Mouse (Mus musculus) embryo, embryonic 10.5 days (tissue): ENCODE results near the gene Elk4.

Experiments
- DNase-seq: peaks from one replicate; pipeline ENCODE4 v3.0.0-alpha.2; 2015; ENCODE audit warnings: low spot score

Gene Elk4

DNA sequence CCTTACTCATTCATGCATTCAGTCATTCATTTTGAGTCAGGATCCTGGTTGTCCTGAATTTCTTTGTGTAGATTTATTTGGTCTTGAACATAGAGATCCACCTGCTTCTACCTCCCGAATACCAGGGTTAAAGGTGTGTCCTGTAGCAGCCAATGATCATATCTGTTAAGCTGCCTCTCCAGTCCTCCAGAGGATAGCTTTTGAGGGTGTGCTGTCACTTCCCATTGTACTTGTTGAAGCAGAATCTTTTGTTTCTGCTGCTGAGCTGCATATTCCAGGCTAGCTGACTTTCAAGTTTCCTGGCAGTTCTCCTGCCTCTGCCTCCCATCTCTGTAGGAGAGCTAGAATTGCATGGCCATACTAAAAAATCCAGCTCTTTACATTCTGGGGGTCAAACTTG is 9.3 kb downstream of the Elk4 start:
- DNase-seq: no peak

DNA sequence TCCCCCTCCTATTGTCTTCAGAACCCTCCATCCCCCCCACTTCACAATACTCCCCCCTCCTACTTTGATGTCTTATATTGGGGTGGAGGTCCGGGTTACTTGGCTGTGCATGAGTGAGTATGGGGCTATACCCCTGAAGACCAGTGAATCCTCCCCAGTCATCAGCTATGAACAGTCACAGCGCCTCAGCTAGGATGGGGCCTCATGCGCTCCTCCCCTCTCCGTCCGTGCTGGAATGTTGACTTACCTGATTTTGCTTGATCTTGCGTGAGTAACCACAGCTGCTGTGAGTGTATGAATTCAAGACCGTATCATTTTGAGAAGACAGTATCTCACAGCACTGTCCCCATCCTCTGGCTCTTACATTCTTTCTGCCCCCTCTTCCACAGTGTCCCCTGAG is 12.5 kb downstream of the Elk4 start:
- DNase-seq: no peak

DNA sequence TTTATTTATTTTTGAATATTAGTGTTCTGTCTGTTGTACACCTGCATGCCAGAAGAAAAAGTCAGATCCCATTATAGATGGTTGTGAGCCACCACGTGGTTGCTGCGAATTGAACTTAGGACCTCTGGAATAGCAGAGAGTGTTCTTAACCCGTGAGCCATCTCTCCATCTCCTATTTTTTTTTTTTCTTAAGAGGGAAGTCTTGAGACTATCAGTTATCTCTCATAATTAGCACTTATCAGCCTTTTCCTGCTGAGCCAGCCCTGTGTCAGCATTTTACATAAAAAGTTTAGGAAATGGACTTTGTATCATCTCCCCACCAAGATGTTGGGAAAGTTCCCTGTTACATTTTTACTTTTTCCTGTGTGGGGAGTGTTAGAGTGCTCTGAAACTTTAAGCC is 14.7 kb downstream of the Elk4 start:
- DNase-seq: no peak

DNA sequence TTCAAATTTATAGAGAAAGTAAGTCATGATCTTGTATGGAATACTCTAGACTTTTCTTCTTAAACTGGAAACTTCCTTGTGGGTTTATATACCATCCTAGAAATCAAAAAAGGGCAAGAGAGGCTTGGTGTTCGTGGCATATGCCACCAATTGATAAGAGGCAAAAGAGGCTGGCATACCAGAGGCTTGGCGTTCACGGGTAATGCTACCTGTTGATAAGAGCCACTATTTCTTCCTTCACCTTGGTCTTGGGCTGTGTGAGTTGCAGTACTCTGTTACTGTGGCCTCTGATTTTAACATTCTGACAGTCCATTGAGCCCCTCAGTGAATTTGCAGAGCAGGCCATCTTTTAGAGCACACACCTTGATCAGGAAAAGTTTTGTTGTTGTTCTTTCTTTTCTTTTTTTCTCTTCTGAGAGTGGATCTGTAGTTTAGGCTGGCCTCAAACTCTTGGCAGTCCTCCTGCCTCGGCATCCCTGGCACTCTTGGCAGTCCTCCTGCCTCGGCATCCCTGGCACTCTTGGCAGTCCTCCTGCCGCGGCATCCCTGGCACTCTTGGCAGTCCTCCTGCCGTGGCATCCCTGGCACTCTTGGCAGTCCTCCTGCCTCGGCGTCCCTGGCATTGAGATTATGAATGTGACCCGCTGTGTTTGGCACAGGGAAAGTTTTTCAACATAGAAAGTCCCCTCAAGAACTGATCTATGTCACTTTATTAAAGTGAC is 19.7 kb downstream of the Elk4 start:
- no peak for DNase-seq

DNA sequence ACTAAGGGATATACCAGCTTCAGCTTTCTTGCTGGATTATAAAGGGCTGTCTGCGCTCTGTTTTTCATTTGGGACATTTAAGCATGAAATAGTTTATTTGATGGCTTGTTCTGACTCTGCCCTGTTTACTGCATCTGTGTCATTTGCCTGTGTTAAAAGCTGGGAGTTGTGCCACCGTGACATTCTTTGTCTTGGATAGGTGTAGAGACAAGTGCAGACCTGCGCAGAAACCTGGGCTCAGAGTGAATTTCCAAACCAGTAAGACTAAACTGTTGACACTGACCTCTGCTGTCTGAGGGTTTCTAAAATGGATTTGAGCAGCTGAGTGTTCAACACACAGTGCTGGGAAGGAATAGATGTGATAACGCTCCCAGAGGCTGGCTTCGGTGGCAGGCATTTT is 20.6 kb downstream of the Elk4 start:
- no peak for DNase-seq

DNA sequence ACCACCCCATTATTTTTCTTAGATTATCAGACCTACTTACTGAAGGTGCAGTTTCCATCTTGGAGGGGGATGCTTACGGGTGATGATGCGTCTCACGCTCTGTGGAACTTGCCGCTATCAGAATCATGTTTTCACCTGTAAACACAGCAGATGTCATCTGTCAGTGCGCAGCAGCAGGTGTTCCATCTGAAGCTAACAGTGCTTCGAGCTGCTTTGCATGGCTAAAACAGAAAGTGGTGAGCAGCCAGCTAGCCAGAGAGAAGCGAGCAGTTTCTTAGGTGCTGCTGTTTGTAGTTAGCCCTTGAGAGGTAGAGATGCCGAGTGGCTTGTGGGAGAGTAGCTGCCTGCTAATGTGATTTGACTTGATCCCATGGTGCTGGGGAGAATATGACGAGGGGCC is 21.0 kb downstream of the Elk4 start:
- DNase-seq: no peak

DNA sequence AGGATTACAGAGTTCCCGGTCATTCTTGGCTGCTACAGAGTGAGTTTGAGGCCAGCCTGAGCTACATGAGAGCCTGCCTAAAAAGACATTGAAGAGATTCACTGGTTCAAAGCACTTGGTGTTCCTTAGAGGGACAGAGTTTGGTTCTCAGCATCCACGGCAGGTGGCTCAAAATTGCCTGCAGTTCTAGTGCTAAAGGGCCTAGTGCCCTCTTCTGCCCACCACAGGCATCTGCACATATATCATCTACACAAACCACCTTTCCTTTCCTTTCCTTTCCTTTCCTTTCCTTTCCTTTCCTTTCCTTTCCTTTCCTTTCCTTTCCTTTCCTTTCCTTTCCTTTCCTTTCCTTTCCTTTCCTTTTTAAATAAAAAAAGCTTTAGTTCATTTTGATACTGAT is 23.2 kb downstream of the Elk4 start:
- no peak for DNase-seq

DNA sequence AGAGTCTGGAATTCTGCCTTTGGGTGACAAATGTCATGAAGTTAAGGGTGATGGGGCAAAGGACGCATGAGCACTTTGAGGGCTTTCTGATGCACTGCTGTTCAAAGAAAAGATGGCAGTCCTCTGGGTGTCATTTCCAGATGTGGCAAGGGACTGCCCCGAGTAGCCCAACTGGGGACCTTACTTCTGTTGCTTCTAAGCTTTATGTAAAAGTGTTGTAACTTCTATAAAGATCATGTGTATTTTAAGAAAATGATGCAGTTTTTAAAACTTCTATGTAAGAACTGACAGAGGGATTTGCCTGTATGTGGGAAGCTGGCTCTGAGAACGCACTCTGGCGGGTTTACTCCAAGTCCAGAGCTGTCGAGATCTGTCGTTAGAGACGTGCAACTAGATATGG is 24.8 kb downstream of the Elk4 start:
- no peak for DNase-seq

DNA sequence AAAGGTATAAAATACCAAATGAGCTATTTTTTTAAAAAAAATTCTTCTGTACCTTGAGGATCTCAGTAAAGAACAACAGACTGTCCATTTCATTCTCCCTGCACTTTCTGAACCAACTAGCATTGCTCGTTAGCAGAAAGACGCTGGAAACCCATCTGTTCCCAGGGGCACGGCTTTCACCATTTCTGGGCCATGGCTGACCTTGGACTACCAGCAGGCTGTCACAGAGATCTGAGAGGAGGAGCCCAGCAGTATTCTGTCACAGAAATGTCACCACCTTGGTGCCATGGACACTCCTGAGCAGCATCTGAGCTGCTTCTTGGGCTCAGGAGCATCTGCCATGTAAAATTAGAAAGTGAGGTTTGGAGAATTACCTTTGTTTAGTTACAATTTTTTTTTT is 30.3 kb downstream of the Elk4 start:
- DNase-seq: no peak

DNA sequence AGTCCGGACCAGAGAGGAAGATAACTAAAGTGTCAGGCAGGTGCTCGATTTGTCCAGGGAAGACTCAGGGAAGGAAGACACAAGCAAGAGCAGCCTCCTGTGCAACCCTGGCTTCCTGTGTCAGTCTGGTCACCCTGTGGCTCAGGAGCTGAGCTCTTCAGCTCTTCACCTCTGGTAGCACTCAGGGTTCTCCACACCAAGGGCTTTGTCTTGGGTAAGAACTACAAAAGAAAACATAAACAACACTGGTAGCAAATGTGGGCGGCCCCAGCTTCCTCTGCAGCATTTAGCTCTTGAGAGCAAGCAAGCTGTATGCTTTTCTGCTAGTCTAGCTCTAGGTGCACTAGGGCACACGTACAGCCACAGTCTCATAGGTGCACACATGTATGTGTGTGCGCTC is 31.3 kb downstream of the Elk4 start:
- DNase-seq: no peak

DNA sequence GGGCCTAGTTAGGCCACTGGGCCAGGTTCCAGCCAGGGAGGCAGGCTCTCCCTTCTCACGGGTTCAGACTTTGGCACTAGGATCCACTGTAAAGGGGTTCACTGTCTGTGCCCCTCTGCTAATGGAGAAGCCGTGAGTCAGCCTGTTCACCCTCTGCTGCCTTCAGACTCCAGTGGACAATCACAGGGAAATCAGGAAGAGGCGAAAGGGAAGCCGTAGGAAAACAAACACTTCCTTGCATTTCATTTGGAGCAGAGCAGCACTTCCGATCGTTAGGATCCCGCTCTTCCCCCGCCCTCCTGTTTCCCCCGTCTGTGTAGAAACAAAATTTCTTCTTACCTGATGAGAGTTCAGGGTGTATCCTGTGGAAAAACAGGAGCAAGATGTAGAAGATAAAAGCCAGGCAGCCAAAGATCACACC is 32.8 kb downstream of the Elk4 start:
- no peak for DNase-seq

DNA sequence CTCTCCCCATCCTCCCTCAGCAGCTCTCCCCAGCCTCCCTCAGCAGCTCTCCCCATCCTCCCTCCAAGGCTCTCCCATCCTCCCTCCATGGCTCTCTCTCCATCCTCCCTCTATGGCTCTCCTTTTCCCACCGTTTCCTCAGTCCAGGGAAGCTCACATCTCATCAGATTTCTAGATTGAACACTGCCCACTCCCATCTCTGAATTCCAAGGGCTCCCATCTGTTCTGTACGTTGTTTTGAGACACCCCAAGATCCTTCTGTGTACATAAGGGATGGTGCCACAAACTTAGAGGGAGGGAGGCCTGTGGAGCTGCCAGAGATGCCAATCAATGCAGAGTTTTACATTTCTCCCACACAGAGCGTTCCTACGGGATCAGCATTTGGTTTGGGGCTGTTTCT is 36.4 kb downstream of the Elk4 start:
- DNase-seq: no peak

DNA sequence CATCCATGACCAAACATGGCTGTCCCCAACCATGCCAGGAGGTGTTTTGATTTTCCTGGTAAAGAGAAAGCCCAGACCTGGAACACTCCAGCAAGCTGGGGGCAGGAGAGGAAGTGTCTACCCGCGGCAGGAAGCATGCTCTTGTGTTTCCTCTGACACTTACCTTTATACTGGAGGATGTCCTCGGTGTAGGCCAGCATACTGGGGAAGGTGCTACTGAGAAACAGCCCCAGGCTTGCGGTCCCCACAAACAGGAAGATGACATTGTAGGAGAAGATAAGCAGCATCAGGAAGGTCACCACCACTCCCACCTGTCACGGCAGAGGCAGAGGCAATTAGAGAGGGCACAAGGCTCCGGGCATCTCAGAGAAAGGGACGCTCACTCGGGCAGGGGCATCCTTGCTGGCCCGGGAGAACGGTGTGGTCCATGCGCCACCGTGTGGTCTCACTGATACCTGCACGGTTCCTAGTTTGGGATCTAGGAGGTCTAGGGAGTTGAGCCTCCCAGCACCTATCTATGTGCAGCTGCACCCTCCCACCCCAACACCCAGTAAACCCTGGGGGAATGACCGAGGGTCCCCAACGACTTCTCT is 38.8 kb downstream of the Elk4 start:
- DNase-seq: peak; percentile 77

DNA sequence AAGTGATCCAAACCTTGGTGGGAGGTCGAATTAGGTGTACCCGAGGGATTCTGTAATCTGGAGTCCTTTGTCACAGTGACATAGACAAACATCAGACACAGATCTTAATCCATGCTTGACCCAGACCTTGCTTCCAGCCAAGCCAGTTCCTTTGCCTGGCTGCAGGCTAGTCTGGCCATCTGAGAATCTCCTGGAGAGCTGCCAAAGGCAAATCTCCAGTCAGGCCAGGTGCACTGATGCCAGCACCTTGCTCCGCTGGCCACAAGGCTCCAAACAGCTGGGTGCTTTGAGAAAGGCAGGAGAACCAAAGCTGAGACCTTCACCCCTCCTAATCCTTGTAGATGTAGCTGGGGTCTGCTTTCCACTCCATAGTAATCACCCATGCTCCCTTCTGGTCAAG is 44.3 kb downstream of the Elk4 start:
- no peak for DNase-seq

DNA sequence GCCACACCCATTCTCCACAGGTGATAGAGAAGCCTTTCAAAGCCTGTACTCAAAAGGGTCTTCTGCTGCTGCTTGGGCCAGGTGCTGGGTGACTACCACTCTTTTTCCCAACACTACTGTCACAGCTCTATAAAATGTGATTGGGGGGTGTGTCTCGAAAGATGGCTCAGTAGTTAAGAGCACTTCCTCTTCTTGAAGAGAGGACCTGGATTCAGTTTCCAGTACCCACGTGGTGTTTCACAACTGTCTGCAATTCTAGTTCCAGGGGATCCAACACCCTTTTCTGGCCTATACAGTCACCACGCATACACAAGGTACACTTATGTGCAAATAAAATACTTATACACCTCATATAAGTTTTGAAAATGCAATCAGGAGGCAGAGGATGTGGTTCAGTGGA is 47.0 kb downstream of the Elk4 start:
- DNase-seq: no peak

DNA sequence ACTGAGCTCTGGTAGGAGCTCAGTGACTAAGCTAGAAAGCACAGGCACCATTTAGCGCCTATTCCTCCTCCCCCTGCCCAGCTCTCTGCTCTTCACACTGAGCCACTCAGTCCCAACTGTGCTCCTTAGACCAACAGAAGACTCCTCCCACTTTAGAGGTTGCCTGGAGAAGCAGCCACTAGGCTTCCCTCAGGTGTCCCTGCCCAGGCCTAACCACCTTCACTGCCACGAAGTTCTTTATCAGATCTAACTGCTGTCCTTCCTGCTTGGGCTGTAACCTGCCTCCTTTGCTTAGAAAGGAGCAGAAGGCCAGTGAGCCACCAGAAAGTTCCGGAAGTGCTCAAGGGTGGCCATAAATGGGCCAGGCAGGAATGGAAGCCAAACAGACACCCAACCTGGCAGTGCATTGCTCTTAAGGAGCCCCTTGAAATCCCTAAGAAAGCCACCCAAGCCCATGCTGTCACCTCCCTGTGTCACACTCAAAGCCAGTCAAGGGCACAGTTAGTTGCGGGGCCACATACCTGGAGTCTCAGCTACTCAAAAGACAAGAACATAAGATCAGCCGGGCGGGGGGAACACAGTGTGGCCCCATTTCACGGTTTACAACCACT is 47.8 kb downstream of the Elk4 start:
- no peak for DNase-seq

DNA sequence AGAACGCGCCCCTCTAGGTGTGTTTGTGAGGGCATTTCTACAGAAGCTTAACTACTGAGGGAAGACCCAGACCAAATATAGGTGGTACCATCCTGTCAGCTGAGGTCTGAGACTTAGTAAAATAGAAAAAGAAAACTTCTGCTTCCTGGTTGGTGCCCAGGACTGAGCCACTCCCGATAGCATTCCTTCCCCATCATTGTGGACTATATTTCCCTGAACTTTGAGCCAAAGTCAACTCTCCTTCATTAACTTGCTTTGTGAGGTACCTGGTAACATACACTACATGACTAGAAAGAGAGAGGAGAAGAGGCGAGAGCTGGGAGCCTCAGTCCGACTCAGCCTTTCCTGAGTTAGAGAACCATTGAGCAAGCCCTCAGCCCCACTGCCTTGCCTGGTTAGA is 51.2 kb downstream of the Elk4 start:
- DNase-seq: no peak

DNA sequence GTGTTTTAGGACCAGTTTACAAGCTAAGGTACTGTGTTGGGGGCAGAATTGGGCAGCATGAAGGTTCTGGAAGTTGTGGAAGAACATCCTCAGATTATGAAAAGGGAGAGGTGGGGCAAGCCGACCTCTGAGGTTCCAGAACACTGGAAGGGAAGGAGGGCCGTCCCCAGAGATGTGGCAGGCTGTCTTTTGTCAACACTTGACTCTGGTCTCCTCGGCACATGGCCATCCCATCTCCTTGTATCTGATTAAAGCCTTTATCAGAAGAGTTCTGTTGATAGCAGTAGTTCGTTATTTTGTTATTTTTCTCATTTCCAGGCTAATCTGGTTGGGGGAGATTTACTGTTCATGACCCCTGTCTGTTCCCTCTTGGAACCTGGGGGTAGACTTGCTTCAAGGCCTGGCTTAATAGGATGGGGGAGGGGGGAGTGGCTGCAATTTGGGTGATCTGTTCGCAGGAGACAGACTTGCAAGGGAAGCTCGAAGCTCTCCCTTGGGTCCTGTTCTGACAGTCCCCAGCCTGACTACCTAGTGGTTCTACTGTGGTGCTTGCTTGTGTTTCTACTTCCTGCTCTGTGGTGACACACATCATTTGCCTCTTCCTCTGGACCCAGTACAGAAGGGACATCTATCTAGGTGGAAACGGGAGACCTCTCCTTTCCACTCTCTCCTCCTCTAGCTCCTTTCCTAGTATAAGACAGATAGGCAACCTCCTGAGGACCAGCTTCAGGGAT is 52.8 kb downstream of the Elk4 start:
- no peak for DNase-seq

DNA sequence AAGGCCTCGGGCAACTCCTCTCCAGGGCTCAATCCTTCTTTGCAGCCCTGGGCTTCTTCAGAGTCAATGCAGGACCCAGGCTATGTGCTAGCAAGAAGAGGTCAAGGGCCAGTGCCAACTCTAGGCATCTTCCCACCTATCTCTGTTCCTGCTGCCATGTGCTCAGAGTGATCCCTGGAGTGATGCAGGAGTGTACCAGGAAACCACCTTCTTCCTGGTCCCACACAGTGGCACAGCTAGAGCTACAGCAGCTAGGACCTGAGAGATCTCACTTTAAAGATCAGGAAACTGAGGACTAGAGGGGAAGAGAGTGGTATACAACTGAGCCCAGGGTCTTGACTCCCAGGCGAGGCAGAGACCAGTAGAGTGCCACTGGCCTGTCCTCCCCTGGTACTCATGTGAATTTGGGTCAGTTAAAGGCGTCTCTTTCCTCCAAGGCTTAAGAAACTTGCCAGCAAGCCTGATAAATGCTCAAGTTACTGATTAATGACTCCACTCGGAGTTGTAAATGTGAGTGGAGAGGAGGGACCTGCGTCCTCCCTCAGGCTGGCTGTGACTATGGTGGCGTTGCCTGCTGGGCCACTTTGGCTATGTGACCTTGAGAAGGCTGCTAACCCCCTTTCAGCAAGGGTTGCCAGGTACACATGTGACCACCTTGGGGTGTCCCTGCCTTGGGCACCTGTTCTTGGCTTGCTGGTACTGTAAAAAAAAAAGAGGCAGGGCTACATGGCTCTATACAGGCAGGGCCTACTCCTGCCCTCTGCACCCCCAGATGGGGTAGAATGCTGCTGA is 54.5 kb downstream of the Elk4 start:
- DNase-seq: no peak

DNA sequence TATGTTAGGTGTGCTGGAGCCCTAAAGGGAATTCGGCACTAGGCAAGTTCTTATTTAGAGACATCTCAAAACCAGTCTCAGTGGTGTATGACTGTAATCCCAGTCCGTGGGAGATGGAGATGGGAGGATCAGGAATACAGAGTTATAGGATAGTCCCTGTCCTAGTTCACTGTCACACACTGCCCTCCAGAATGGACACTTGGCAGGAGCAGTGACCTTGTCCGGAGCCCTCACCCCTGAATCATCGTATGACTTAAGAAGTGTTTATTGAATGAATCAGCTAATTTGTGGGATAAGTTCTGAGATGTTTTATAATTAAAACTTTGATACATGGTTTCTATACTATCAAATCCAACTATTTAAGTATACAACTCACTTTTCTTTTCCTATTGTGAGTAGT is 55.7 kb downstream of the Elk4 start:
- no peak for DNase-seq

DNA sequence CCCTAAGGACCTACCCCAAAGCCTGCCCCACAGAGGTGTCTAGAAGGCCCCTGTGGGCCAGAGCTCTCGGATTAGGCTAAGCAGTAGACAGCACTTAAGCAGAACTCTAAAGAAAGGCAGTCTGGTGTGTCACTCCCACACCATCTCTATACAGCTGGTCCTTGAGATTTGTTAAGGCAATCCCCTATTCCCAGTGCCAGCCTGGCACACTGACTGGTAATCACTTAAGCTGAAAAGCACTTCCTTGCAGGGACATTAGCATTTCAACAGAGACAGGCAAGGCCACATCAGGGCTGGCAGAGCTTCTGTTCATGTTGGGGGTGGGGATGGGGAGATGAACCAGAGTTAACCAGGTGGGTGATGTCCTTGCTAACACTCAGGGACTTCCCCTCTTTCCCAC is 57.6 kb downstream of the Elk4 start:
- DNase-seq: no peak

DNA sequence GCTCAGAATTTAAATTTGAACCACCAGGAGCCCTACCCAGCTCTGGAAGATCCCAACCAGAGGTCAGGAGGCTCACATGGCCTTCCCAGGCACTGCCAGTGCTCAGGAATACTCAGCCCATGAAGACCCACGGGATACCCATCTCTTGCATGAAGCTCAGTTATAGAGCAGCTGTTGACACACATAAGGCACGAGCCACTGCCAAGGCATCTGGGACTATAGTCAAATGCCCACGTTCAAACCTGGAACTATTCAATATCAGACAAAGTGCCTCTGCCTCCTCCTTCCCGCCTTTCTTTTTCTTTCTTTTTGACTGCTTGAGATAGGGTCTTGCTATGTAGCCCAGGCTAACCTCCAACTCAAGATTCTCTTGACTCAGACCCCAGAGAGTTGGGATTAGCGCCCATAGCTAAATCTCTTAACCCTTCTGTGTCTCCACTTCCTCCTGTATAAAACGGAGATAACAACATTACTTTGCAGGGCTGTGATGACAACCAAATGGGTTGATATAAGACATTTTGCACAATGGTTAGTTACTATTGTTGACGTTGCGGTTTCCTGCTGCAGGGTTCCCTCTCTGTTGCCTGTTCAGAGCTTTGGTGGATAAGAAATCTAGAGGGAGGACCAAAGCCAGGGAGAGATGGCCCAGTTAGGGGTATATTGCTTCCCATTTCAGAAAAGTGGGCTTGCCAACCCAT is 58.2 kb downstream of the Elk4 start:
- no peak for DNase-seq
